Mouse (Mus musculus) frontal cortex, adult (tissue): ENCODE results near the gene Pfn3.

ENCODE experiments used
- ATAC-seq: cut with Nextera tagmentation; 2 replicates; pipeline ENCODE4 v1.9.2; 2017; ENCODE audit warnings: mild to moderate bottlenecking, moderate library complexity, mixed read lengths; ENCODE audit not compliant: low TSS enrichment

The Pfn3 gene

DNA sequence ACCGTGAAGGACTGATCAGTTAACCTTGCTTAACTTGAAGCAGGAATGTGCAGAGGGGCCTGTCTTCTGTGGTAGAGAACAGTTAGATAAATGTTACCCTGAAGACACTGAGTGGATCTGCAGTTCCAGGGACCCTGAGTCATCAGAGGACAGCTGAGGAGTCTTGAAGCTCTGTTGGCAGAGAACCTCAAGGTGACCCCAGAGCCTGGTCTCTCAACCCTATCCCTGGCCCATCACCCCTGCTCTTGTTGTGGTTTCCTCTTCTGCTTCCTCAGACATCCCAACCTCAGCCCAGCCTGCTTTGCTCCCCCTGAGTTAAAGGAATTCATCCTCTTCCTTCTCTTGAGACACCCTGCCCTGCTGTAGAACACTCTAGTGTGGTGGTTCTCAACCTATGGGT is 16.9 kb downstream of the Pfn3 start, which contains the start of gene Slc34a1:
Slc34a1 (plus strand) TSS at position 100 of the 400 bp plus-strand sequence.
- no peak for ATAC-seq

DNA sequence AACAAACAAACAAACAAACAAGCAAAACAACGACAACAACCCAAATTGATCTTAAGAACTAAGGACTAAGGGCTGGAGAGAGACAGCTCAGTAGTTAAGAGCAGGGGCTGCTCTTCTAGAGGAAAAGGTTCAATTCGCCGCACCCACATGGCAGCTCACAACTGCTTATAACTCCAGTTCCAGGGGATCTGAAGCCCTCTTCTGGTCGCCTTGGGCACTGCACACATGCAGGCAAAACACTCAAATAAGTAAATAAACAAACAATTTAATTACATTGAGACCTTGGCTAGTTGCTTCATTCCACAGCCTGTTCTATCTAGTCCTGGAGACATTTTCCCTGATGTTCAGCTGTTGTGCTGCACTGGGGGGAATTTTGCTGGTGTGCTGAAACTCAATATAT is 22.1 kb downstream of the Pfn3 start:
- ATAC-seq = no peak

DNA sequence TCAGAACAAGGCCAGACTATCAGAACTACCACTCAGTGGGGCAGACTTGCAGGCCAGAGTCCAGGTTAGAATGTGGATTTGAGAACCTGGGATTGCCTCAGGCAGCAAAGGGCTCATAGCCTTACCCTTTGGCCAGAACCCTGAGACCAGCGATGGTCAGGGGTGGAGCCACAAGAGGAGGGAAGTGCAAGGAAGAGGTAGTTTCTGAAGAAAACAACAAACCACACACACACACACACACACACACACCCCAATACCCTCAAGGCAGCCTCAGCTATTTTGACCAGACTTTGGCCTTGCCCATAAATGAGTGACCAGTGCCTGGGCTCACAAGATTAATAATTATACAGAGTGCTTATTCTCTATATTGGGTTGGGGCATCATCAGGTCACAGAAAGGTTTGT is 23.4 kb downstream of the Pfn3 start:
- no peak for ATAC-seq

DNA sequence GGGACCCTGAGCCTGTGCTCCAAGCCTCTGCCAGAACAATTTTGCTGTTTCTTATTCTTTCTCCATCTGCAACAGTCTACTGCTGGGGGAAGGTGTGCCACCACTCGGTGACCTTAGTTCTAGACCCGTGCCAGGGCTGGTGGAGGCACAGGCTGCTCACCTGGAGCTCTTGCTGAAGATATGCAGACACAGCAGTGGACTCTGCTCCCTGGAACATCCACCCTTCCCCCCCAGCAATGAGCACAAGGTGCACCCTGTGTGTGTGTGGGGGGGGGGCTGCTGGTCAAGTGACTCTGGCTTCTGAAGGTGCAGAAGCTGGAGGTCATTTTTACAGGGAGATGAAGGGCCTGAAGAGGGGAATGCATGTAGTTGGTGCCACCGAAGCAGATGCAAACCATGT is 24.4 kb downstream of the Pfn3 start:
- no peak for ATAC-seq

DNA sequence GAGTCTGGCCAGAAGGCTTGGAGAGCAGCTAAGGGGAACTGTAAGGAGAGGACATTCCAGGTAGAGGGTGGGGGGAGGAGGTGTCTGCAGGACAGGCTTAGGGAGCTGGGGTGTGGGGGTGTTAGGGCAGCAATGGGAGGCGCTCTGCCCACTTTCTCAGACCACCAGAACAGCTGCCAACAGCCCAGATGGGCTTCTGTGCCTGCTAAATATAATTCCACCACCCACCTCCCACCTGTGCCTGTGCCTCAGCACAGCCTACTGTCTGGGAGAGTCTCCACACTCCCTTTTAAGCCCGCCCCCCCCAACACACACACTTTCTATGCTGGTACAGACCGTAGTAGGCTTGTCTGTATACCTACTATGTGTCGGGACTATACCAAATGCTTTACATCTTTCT is 33.2 kb downstream of the Pfn3 start:
- ATAC-seq = peak; percentile 75

DNA sequence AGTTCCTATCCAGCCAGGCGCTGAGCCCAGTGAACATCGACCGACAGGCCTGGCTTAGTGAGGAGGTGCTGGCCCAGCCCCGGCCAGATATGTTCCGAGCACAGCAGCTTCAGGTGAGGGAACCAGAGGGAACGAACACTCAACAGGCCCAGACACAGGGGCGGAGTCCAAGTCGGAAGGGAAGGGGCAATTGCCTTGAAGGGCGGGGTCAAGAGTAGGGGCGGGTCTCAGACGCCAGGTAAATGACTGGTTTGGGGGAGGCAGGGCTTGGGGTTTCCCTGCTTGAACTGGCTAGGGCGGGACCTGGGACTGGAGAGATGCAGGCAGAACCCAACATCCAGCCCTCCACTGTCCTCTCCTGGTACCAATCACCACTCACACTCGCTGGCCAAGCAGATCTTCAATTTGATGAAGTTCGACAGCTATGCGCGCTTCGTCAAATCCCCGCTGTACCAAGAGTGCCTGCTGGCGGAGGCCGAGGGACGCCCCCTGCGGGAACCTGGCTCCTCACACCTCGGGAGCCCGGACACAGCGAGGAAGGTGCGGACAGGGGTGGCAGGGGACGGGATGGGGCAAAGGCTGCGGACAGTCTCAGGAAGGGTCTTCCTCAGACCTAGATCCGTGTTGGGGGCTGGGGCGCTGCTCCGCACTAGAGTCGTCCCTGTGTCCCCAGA is 36.0 kb downstream of the Pfn3 start:
- ATAC-seq = no peak

DNA sequence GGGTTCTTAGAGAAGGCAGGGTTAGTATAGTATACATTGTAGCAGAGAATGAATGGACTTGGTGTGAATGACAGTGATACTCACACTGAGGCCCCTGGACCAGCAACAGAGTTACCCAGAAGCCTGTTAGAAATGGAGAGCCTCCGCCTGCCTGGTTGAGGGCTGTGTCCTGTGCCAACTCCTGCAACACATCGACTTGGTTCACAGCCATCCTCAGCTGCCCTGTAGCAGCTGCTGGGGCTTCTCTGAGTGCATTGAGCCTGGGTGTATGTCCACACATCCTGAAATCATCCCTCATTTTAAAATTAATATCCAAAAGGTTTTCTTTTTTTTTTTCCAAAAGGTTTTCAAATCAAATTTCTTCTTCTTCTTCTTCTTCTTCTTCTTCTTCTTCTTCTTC is 39.2 kb downstream of the Pfn3 start:
- peak; percentile 33; the same call in 1 of the 2 replicates for ATAC-seq

DNA sequence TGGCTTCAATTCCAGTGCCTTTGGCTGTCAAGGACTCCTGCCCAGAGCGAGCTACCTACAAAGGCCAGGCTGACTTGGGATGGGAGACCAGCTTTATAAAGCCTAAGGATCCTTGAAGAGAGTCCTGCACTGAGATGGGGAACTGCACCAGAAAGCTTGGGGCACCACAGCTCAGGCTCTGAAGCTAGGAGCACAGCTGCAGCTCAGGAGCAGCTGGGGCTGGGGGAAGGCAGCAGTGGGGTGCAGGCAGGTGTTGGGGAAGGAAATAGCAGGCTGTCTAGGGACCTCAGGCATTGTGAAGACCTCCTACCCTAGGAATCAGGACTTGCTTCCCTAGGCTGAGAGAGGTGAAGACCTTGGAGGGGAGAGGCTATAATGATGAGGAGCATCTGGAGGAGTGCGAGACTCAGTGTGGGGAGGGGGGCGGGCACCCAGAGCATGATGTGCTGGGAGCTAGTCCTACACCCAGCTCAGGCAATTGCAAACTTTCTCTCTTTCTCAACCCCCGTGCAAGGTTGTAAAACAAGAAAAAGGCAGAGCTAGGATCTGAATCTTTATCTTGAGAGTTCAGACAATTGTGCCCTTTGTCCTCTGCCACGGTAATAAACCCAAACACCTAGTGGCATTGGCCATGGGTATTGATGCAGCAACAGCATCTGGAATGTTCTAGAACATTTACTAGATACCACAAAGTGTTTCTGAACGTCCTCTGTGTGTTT is 40.7 kb downstream of the Pfn3 start:
- no peak for ATAC-seq

DNA sequence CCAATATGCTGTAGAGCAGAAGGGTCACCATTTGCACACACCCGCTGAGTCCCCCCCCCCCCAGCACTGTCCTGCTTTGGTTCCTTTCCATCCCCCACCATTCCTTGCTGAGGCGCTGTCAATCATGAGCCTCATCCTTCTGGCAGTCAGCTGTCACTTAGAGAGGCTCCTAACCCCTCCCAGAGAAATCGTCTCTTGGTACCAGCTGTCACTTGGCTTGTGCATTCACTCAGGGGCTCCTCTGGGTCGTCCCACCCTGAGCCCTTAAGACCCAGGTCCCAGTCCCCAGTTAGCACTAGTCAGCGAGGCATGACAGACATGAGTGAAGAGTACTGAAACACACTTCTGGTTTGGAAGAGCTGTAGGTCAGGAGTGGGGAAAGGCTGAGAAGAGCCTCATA is 43.3 kb downstream of the Pfn3 start:
- ATAC-seq = no peak

DNA sequence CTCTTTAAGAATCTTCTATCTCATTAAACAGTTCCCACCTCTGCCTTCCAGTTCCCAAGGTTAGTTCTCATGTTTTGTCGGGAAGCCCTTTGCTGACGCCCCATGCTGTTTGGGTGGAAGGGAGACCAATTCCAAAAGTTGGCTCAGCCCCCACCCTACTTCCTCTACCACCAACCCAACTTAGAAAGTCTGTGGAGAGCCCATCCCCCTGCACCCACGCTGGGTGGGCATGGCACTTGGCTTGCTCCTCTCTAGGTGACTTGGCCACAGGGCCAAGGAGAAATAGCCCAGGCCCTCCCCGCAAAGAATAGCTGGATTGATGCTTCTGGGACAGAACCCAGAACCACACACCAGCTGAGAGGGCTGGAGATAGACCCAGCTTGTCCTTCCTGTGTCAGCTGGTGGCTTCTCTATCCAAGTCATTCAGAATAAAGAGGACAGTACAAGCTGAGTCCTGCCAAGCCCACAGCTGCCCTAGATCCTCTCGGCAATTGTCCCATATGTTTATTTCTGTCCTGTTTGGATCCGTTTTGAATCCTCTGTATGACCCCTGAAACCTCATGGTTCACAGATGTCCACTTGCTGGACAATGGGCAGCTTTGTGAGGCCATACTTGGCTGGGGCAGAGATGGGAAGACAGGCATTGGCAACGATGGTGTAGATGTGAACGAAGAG is 43.9 kb downstream of the Pfn3 start:
- peak; percentile 58 for ATAC-seq

DNA sequence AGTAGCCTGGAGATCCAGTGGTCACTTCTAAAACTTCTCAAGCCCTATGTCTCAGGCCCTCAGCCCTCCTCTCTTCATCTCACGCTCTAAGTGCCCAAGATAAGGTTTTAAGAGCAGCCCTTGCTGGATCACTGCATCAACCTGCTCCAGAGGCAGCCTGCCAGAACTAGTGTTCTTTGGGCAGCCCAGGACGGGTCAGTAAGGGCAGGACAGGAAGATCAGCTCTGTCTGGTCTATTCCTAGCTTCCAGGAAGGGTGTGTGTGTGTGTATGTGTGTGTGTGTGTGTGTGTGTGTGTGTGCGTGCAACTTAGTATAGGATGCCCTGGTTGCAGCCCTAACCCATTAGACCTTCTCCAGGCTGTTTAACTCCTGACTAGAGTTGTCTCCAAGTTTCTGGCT is 44.8 kb downstream of the Pfn3 start:
- ATAC-seq = no peak

DNA sequence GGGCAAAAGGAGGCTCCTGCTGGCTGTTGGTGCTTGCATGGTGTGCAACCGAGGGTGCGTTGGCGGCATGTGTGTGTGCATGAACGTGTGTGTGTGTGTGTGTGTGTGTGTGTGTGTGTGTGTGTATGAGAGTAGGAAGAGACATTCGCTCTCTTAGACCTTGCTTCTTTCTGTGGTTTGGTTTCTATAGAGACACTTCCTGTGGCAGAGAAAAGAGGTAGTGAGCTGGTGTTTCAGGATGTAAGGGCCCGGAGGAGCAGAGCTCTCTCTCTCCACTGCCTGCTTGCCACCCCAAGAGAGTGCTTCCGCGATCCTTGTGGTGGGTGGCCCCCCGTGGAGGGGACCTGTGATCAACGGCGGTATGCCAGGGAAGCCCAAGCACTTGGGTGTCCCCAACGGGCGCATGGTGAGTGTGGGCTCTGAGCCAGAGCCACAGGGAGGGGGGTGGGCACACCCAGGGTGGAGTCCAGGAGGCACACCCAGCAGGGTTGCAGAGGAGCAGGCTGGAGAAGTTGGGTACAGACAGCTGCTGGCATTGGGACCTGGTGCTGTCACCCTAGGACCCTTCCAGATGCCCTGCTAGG is 45.4 kb downstream of the Pfn3 start, which contains the start of gene Rgs14:
Rgs14 (plus strand) TSS at position 202 of the 584 bp plus-strand sequence.
- peak; percentile 66 for ATAC-seq

DNA sequence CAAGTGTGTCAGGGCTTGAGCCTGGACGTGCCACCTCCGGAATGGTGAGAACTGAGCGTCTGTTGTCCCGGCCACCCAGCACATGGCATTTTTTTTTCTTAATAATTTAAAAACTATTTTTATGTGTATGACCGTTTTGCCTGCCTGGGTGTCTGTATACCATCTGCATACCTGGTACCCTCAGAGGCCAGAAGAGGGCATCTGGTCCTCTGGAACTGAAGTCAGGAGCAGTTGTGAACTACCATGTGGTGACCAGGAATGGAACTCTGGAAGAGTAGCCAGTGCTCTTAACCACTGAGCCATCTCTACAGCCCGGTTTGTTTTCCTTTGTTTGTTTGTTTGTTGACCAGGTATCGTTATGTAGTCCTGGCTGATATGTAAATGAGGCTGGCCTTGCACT is 46.6 kb downstream of the Pfn3 start:
- ATAC-seq = no peak
